ENCODE assay signal across 8 mouse cellular contexts in genomic region chr2:158347868-158348267, GRCm38 (mm10). TPM values are rescaled to one million over a fixed set of nuclear protein-coding genes. Genes with fewer than 3 reads are reported as not detected.
DNase-seq lines count a peak whose midpoint lies in the region; ATAC-seq lines count a peak whose summit lies in the region.

No protein-coding gene starts in this region.

- H3K27ac ChIP-seq in heart, embryonic 10.5 days, result no peak overlapping the region
- no peak overlapping the region for H3K27ac ChIP-seq in forebrain, embryonic 10.5 days
- no peak overlapping the region for H3K27ac ChIP-seq in hindbrain, embryonic 13.5 days

- peak; percentile 52 to 82 for DNase-seq in heart, adult 18-20 months
- DNase-seq in heart, embryonic 10.5 days (ENCODE audit: low spot score), result no peak
- peak; percentile 50 for DNase-seq in c-Kit-positive CD71-negative TER-119-negative erythroid progenitor cells, embryonic 14.5 days (ENCODE audit: low read depth)
- peak; percentile 74 for DNase-seq in forebrain, embryonic 10.5 days (ENCODE audit: extremely low spot score, low spot score)
- peak; percentile 65 to 69 for DNase-seq in layer of hippocampus, postnatal 14 days (ENCODE audit: low spot score in 2 of 2)
- peak; percentile 60 to 79 for DNase-seq in lung, postnatal 4 days
- peak; percentile 12 for DNase-seq in skeletal muscle tissue, adult 2 months (ENCODE audit: low read depth, low spot score)

- no peaks in the 10 kb centered on the region for H3K9me3 ChIP-seq in heart, embryonic 10.5 days
- H3K9me3 ChIP-seq in forebrain, embryonic 10.5 days, result no peaks in the 10 kb centered on the region
- H3K9me3 ChIP-seq in hindbrain, embryonic 13.5 days, result no peaks in the 10 kb centered on the region

- H3K4me2 ChIP-seq in hindbrain, embryonic 13.5 days, result no peak overlapping the region

- 0 out of 2 replicates have a peak overlapping the region, but pooled peaks have one; percentile 16 for H3K9ac ChIP-seq in hindbrain, embryonic 13.5 days

- H3K27me3 ChIP-seq in heart, embryonic 10.5 days (ENCODE audit: insufficient read depth, poor library complexity, severe bottlenecking), result 0 out of 2 replicates have a peak, but pooled peaks cover 9% of the 10 kb centered on the region
- H3K27me3 ChIP-seq in forebrain, embryonic 10.5 days (ENCODE audit: poor library complexity, severe bottlenecking), result no peaks in the 10 kb centered on the region
- no peaks in the 10 kb centered on the region for H3K27me3 ChIP-seq in hindbrain, embryonic 13.5 days

- no peak for ATAC-seq in hindbrain, embryonic 13.5 days (ENCODE audit: low FRiP score)

- H3K36me3 ChIP-seq in heart, embryonic 10.5 days, result peaks cover 8% of the 10 kb centered on the region; the same call in 1 of the 2 replicates
- peaks cover 19% of the 10 kb centered on the region for H3K36me3 ChIP-seq in forebrain, embryonic 10.5 days (replicated peaks)
- H3K36me3 ChIP-seq in hindbrain, embryonic 13.5 days, result peaks cover 15% of the 10 kb centered on the region

- H3K4me1 ChIP-seq in heart, embryonic 10.5 days, result no peaks in the 10 kb centered on the region
- H3K4me1 ChIP-seq in forebrain, embryonic 10.5 days, result peaks cover 7% of the 10 kb centered on the region
- 0 out of 2 replicates have a peak, but pooled peaks cover 5% of the 10 kb centered on the region for H3K4me1 ChIP-seq in hindbrain, embryonic 13.5 days (replicated peaks)

- 5% methylated on average over 6 of the region's 6 CpGs for WGBS in heart, embryonic 10.5 days
- WGBS in forebrain, embryonic 10.5 days, result 6% methylated on average over 6 of the region's 6 CpGs
- WGBS in hindbrain, embryonic 13.5 days, result 3% methylated on average over 6 of the region's 6 CpGs

- H3K4me3 ChIP-seq in heart, embryonic 10.5 days, result no peak overlapping the region
- no peak overlapping the region for H3K4me3 ChIP-seq in forebrain, embryonic 10.5 days
- no peak overlapping the region for H3K4me3 ChIP-seq in hindbrain, embryonic 13.5 days

RNA-seq across cellular contexts. Expression of gene Snhg11, which starts 27.6 kb away (rescaled TPM):
- total RNA-seq in heart, adult 18-20 months (2021), result under 1 TPM; 0.15 to 0.26 TPM
- 1.7 and 6.7 TPM in 2 replicates for polyA plus RNA-seq in heart, embryonic 10.5 days (2016; fragmentation: Nextera tagmentation; extraction: Ambion mirVana)
- polyA plus RNA-seq in forebrain, embryonic 10.5 days (2016; fragmentation: Nextera tagmentation; extraction: Ambion mirVana), result 16.2 and 17.9 TPM in 2 replicates
- 518 and 582 TPM in 2 replicates for polyA plus RNA-seq in hindbrain, embryonic 13.5 days (2015; fragmentation: Nextera tagmentation; extraction: Ambion mirVana)
- 100 to 1,000 TPM; 427 to 584 TPM for total RNA-seq in layer of hippocampus, postnatal 14 days (2021)

RNA-seq across cellular contexts. Expression of gene Lbp, which starts 41.6 kb away (rescaled TPM):
- total RNA-seq in heart, adult 18-20 months (2021), result 1 to 10 TPM; 6.2 to 7.0 TPM
- polyA plus RNA-seq in heart, embryonic 10.5 days (2016; fragmentation: Nextera tagmentation; extraction: Ambion mirVana), result 5.4 and 5.5 TPM in 2 replicates
- 1.9 and 2.0 TPM in 2 replicates for polyA plus RNA-seq in forebrain, embryonic 10.5 days (2016; fragmentation: Nextera tagmentation; extraction: Ambion mirVana)
- polyA plus RNA-seq in hindbrain, embryonic 13.5 days (2015; fragmentation: Nextera tagmentation; extraction: Ambion mirVana), result 2.6 and 2.8 TPM in 2 replicates
- 1 to 10 TPM; 2.3 to 8.0 TPM for total RNA-seq in layer of hippocampus, postnatal 14 days (2021)

Comparison
In these comparisons a context has a peak if more than half of its experiments do, and no peak if none do; other contexts are left out.
1. RNA of gene Snhg11, which starts 27.6 kb away (polyA plus RNA-seq): 518 to 582 TPM in hindbrain, embryonic 13.5 days; 16.2 to 17.9 TPM in forebrain, embryonic 10.5 days and 1.7 to 6.7 TPM in heart, embryonic 10.5 days; every median in the first group is over 10 times any median in the second.